ENCODE assay signal across 9 mouse cellular contexts in genomic region chr2:154749046-154750036, GRCm38 (mm10). TPM values are rescaled to one million over a fixed set of nuclear protein-coding genes. Genes with fewer than 3 reads are reported as not detected.
DNase-seq lines count a peak whose midpoint lies in the region; ATAC-seq and TF ChIP-seq lines count a peak whose summit lies in the region.
"Had no signal": no experiment of that assay in that cellular context is flagged by ENCODE, and none has a peak within 500 bp of the region (broad histone marks: within the 10 kb centered on the region; RNA-seq: fewer than 3 reads in every experiment).

No protein-coding gene starts in this region.

- H3K4me3 ChIP-seq in hindbrain, embryonic 11.5 days (ENCODE audit: low read depth, low read length) = no peak overlapping the region
- no peak overlapping the region for H3K4me3 ChIP-seq in hindbrain, embryonic 10.5 days
- no peak overlapping the region for H3K4me3 ChIP-seq in hindbrain, embryonic 16.5 days (ENCODE audit: low read length)
- no peak overlapping the region for H3K4me3 ChIP-seq in stomach, postnatal 0 days (ENCODE audit: low read depth, low read length)
- no peak overlapping the region for H3K4me3 ChIP-seq in liver, postnatal 0 days (ENCODE audit: low read depth, low read length)
- H3K4me3 ChIP-seq: liver, embryonic 13.5 days had no signal

- H3K27me3 ChIP-seq in hindbrain, embryonic 11.5 days (ENCODE audit: control insufficient read depth, insufficient read depth, low read length) = no peaks in the 10 kb centered on the region
- no peaks in the 10 kb centered on the region for H3K27me3 ChIP-seq in hindbrain, embryonic 10.5 days (ENCODE audit: insufficient read depth, poor library complexity, severe bottlenecking)
- no peaks in the 10 kb centered on the region; the same call in 1 of the 2 replicates for H3K27me3 ChIP-seq in hindbrain, embryonic 16.5 days (replicated peaks; ENCODE audit: control insufficient read depth, insufficient read depth, low read length)
- H3K27me3 ChIP-seq in stomach, postnatal 0 days (ENCODE audit: control insufficient read depth, insufficient read depth, low read length) = no peaks in the 10 kb centered on the region
- H3K27me3 ChIP-seq in liver, postnatal 0 days (ENCODE audit: insufficient read depth, low read length) = peaks cover 2% of the 10 kb centered on the region; the same call in 1 of the 2 replicates

- no peak for TF ChIP-seq EP300 in stomach, postnatal 0 days (optimal IDR thresholded peaks at IDR 0.05)
- no peak for TF ChIP-seq EP300 in liver, postnatal 0 days (IDR thresholded peaks at IDR 0.05; ENCODE audit: low read depth)

- DNase-seq in hindbrain, embryonic 11.5 days (ENCODE audit: low spot score) = peak; percentile 40
- DNase-seq in hindbrain, embryonic 10.5 days (ENCODE audit: low spot score) = no peak
- DNase-seq in right cerebral cortex, postnatal 4 days = peak; percentile 56
- no peak for DNase-seq in right cerebral cortex, adult 2 months (ENCODE audit: low spot score in 2 of 2)
- peak; percentile 34 for DNase-seq in stomach, postnatal 0 days (ENCODE audit: low spot score)
- no peak for DNase-seq in liver, postnatal 0 days
- DNase-seq in frontal cortex, postnatal 25 days (ENCODE audit: low spot score in 2 of 2) = no peak
- DNase-seq: liver, embryonic 13.5 days had no signal

- TF ChIP-seq CTCF in stomach, postnatal 0 days (IDR thresholded peaks at IDR 0.05; ENCODE audit: low read depth) = no peak
- TF ChIP-seq CTCF in liver, postnatal 0 days (IDR thresholded peaks at IDR 0.05; ENCODE audit: low read depth) = no peak

- WGBS in hindbrain, embryonic 11.5 days = 65% methylated on average over 23 of the region's 23 CpGs
- WGBS in hindbrain, embryonic 10.5 days = 67% methylated on average over 23 of the region's 23 CpGs
- 32% methylated on average over 23 of the region's 23 CpGs for WGBS in hindbrain, embryonic 16.5 days
- 54% methylated on average over 23 of the region's 23 CpGs for WGBS in stomach, postnatal 0 days
- 75% methylated on average over 23 of the region's 23 CpGs for WGBS in liver, postnatal 0 days (ENCODE audit: insufficient replicate concordance)

- no peaks in the 10 kb centered on the region for H3K4me1 ChIP-seq in hindbrain, embryonic 11.5 days (replicated peaks; ENCODE audit: control insufficient read depth, insufficient read depth, low read length)
- peaks cover 9% of the 10 kb centered on the region for H3K4me1 ChIP-seq in hindbrain, embryonic 10.5 days (replicated peaks)
- peaks cover 7% of the 10 kb centered on the region for H3K4me1 ChIP-seq in hindbrain, embryonic 16.5 days (ENCODE audit: control insufficient read depth, insufficient read depth, low read depth, low read length)
- H3K4me1 ChIP-seq in stomach, postnatal 0 days (replicated peaks; ENCODE audit: control insufficient read depth, insufficient read depth) = no peaks in the 10 kb centered on the region
- H3K4me1 ChIP-seq in liver, postnatal 0 days (ENCODE audit: insufficient read depth) = no peaks in the 10 kb centered on the region

- H3K27ac ChIP-seq in hindbrain, embryonic 11.5 days (ENCODE audit: low read depth, low read length) = peak overlapping the region; percentile 20; the same call in 1 of the 2 replicates
- H3K27ac ChIP-seq in hindbrain, embryonic 10.5 days = no peak overlapping the region
- H3K27ac ChIP-seq in hindbrain, embryonic 16.5 days (ENCODE audit: low read depth, low read length) = peak overlapping the region; percentile 37
- H3K27ac ChIP-seq in stomach, postnatal 0 days (replicated peaks) = no peak overlapping the region
- no peak overlapping the region for H3K27ac ChIP-seq in liver, postnatal 0 days (ENCODE audit: low read depth)
- H3K27ac ChIP-seq: liver, embryonic 13.5 days had no signal

- H3K9me3 ChIP-seq in hindbrain, embryonic 11.5 days (ENCODE audit: control insufficient read depth, low read length) = no peaks in the 10 kb centered on the region
- H3K9me3 ChIP-seq in hindbrain, embryonic 10.5 days = no peaks in the 10 kb centered on the region
- no peaks in the 10 kb centered on the region for H3K9me3 ChIP-seq in hindbrain, embryonic 16.5 days (ENCODE audit: control insufficient read depth, low read length)
- H3K9me3 ChIP-seq in stomach, postnatal 0 days (ENCODE audit: control insufficient read depth, low read length) = no peaks in the 10 kb centered on the region
- H3K9me3 ChIP-seq in liver, postnatal 0 days (ENCODE audit: low read length) = no peaks in the 10 kb centered on the region
- H3K9me3 ChIP-seq: liver, embryonic 13.5 days had no signal

- no peaks in the 10 kb centered on the region for H3K36me3 ChIP-seq in hindbrain, embryonic 11.5 days (ENCODE audit: control insufficient read depth, insufficient read depth, low read length)
- H3K36me3 ChIP-seq in hindbrain, embryonic 10.5 days = no peaks in the 10 kb centered on the region
- H3K36me3 ChIP-seq in hindbrain, embryonic 16.5 days (ENCODE audit: control insufficient read depth, insufficient read depth, low read length) = no peaks in the 10 kb centered on the region
- no peaks in the 10 kb centered on the region for H3K36me3 ChIP-seq in stomach, postnatal 0 days (ENCODE audit: control insufficient read depth, insufficient read depth, low read length)
- H3K36me3 ChIP-seq in liver, postnatal 0 days (replicated peaks; ENCODE audit: insufficient read depth, low read length) = no peaks in the 10 kb centered on the region
- H3K36me3 ChIP-seq: liver, embryonic 13.5 days had no signal

- H3K4me2 ChIP-seq in hindbrain, embryonic 11.5 days (replicated peaks; ENCODE audit: low read depth, low read length) = no peak overlapping the region
- peak overlapping the region; percentile 27 for H3K4me2 ChIP-seq in hindbrain, embryonic 16.5 days (ENCODE audit: low read length)
- no peak overlapping the region for H3K4me2 ChIP-seq in stomach, postnatal 0 days (replicated peaks; ENCODE audit: low read depth)
- H3K4me2 ChIP-seq in liver, postnatal 0 days (ENCODE audit: low read depth, low read length) = no peak overlapping the region
- H3K4me2 ChIP-seq: liver, embryonic 13.5 days had no signal

- peak; percentile 51; the same call in 1 of the 2 replicates for ATAC-seq in hindbrain, embryonic 11.5 days (ENCODE audit: low FRiP score)
- peak; percentile 85 for ATAC-seq in hindbrain, embryonic 16.5 days
- no peak for ATAC-seq in stomach, postnatal 0 days (ENCODE audit: low FRiP score, low TSS enrichment)
- no peak for ATAC-seq in liver, postnatal 0 days

- no peak overlapping the region for H3K9ac ChIP-seq in hindbrain, embryonic 11.5 days (ENCODE audit: low read depth, low read length)
- no peak overlapping the region for H3K9ac ChIP-seq in hindbrain, embryonic 16.5 days (ENCODE audit: low read depth, low read length)
- no peak overlapping the region for H3K9ac ChIP-seq in stomach, postnatal 0 days (ENCODE audit: low read length)
- H3K9ac ChIP-seq in liver, postnatal 0 days (replicated peaks) = no peak overlapping the region
- H3K9ac ChIP-seq: liver, embryonic 13.5 days had no signal

RNA-seq across cellular contexts. Expression of gene Gm14214, which starts 20.5 kb away (rescaled TPM):
- polyA plus RNA-seq in hindbrain, embryonic 11.5 days (2014; fragmentation: Nextera tagmentation; extraction: Ambion mirVana) = not detected in 2 replicates
- not detected in 2 replicates for polyA plus RNA-seq in hindbrain, embryonic 10.5 days (2016; fragmentation: Nextera tagmentation; extraction: Ambion mirVana)
- polyA plus RNA-seq in hindbrain, embryonic 16.5 days (2015; fragmentation: Nextera tagmentation; extraction: Ambion mirVana) = not detected in 2 replicates
- polyA plus RNA-seq in stomach, postnatal 0 days (2015; fragmentation: Nextera tagmentation; extraction: Ambion mirVana) = not detected in 2 replicates
- polyA plus RNA-seq in liver, postnatal 0 days (2015; fragmentation: Nextera tagmentation; extraction: Ambion mirVana) = not detected in 2 replicates
- polyA plus RNA-seq: liver, embryonic 13.5 days had no signal

RNA-seq across cellular contexts. Expression of gene Raly, which starts 41.6 kb away (rescaled TPM):
- 61.8 and 76.6 TPM in 2 replicates for polyA plus RNA-seq in hindbrain, embryonic 11.5 days (2014; fragmentation: Nextera tagmentation; extraction: Ambion mirVana)
- 52.8 and 77.6 TPM in 2 replicates for polyA plus RNA-seq in hindbrain, embryonic 10.5 days (2016; fragmentation: Nextera tagmentation; extraction: Ambion mirVana)
- 22.8 and 23.4 TPM in 2 replicates for polyA plus RNA-seq in hindbrain, embryonic 16.5 days (2015; fragmentation: Nextera tagmentation; extraction: Ambion mirVana)
- 16.8 and 18.7 TPM in 2 replicates for polyA plus RNA-seq in stomach, postnatal 0 days (2015; fragmentation: Nextera tagmentation; extraction: Ambion mirVana)
- polyA plus RNA-seq in liver, postnatal 0 days (2015; fragmentation: Nextera tagmentation; extraction: Ambion mirVana) = 10.0 and 12.1 TPM in 2 replicates

RNA-seq across cellular contexts. Expression of gene a, which starts 41.9 kb away (rescaled TPM):
- polyA plus RNA-seq in hindbrain, embryonic 11.5 days (2014; fragmentation: Nextera tagmentation; extraction: Ambion mirVana) = 0.99 and 1.3 TPM in 2 replicates
- 1.0 and 1.7 TPM in 2 replicates for polyA plus RNA-seq in hindbrain, embryonic 10.5 days (2016; fragmentation: Nextera tagmentation; extraction: Ambion mirVana)
- 1.0 and 1.1 TPM in 2 replicates for polyA plus RNA-seq in hindbrain, embryonic 16.5 days (2015; fragmentation: Nextera tagmentation; extraction: Ambion mirVana)
- 0.41 and 0.65 TPM in 2 replicates for polyA plus RNA-seq in stomach, postnatal 0 days (2015; fragmentation: Nextera tagmentation; extraction: Ambion mirVana)
- polyA plus RNA-seq in liver, postnatal 0 days (2015; fragmentation: Nextera tagmentation; extraction: Ambion mirVana) = 0.31 TPM in 1 of 2 replicates, not detected in the other

Comparison
In these comparisons a context has a peak if more than half of its experiments do, and no peak if none do; other contexts are left out.
1. DNase-seq: peak in hindbrain, embryonic 11.5 days (single experiment), right cerebral cortex, postnatal 4 days (single experiment) and stomach, postnatal 0 days (single experiment); none in hindbrain, embryonic 10.5 days (single experiment), right cerebral cortex, adult 2 months (0 of 2), liver, postnatal 0 days (single experiment) and frontal cortex, postnatal 25 days (0 of 2).
2. H3K27ac ChIP-seq: peak in hindbrain, embryonic 11.5 days (single experiment) and hindbrain, embryonic 16.5 days (single experiment); none in hindbrain, embryonic 10.5 days (single experiment), stomach, postnatal 0 days (single experiment) and liver, postnatal 0 days (single experiment).
3. ATAC-seq: peak in hindbrain, embryonic 11.5 days (single experiment) and hindbrain, embryonic 16.5 days (single experiment); none in stomach, postnatal 0 days (single experiment) and liver, postnatal 0 days (single experiment).